ENCODE assay signal across 13 mouse cellular contexts in the genomic region with DNA sequence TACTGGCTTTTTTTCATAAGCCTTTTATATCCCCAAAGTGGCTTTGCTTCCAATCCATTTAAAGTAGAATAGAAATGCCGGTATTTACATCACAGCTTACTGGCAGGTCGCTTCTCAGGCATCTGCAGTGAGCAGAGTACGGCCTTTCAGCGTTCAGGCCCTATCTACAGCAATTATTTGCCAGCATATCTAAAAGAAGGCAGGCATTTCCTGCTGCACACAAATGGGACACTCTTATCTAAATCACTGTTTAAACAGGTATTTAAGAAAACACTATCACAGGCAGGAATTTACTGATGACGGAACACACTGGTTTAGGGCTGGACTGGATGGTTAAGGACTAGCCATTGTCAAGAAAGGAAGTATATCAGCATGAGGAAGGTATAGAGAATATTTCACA.
DNase-seq lines count a peak whose midpoint lies in the region; ATAC-seq and TF ChIP-seq lines count a peak whose summit lies in the region.
"Had no signal": no experiment of that assay in that cellular context is flagged by ENCODE, and none has a peak within 500 bp of the region (broad histone marks: within the 10 kb centered on the region; RNA-seq: fewer than 3 reads in every experiment).

No protein-coding gene starts in this region.

- H3K27ac ChIP-seq in heart, embryonic 15.5 days: peak overlapping the region; percentile 75
- peak overlapping the region; percentile 81 for H3K27ac ChIP-seq in lung, embryonic 15.5 days
- H3K27ac ChIP-seq in stomach, postnatal 0 days (replicated peaks): peak overlapping the region; percentile 56
- H3K27ac ChIP-seq: embryonic facial prominence, embryonic 10.5 days; liver, embryonic 13.5 days had no signal

- WGBS in lung, adult 2 months: 43% methylated on average over 5 of the region's 5 CpGs
- WGBS in heart, embryonic 15.5 days: 42% methylated on average over 5 of the region's 5 CpGs
- 30% methylated on average over 5 of the region's 5 CpGs for WGBS in lung, embryonic 15.5 days
- 52% methylated on average over 5 of the region's 5 CpGs for WGBS in stomach, postnatal 0 days

- H3K4me2 ChIP-seq in heart, embryonic 15.5 days: no peak overlapping the region
- peak overlapping the region; percentile 17; the same call in 1 of the 2 replicates for H3K4me2 ChIP-seq in lung, embryonic 15.5 days
- H3K4me2 ChIP-seq in stomach, postnatal 0 days (replicated peaks; ENCODE audit: low read depth): no peak overlapping the region
- H3K4me2 ChIP-seq: liver, embryonic 13.5 days had no signal

- TF ChIP-seq EP300 in stomach, postnatal 0 days (optimal IDR thresholded peaks at IDR 0.05): no peak

- no peak for TF ChIP-seq CTCF in lung, adult 2 months (IDR thresholded peaks at IDR 0.05; ENCODE audit: insufficient read depth, low read length)
- no peak for TF ChIP-seq CTCF in stomach, postnatal 0 days (IDR thresholded peaks at IDR 0.05; ENCODE audit: low read depth)

- ATAC-seq in heart, embryonic 15.5 days (replicated peaks; ENCODE audit: insufficient number of reproducible peaks, insufficient read depth, low FRiP score, low read depth): peak; percentile 44
- peak; percentile 64 for ATAC-seq in lung, embryonic 15.5 days (ENCODE audit: borderline replicate concordance, extremely low read depth, low FRiP score, low TSS enrichment)
- ATAC-seq in stomach, postnatal 0 days (ENCODE audit: low FRiP score, low TSS enrichment): peak; percentile 91
- ATAC-seq: midbrain, embryonic 16.5 days had no signal

- TF ChIP-seq POLR2A in lung, adult 2 months (IDR thresholded peaks at IDR 0.05; ENCODE audit: borderline replicate concordance, extremely low read depth, low read depth, low read length): no peak

- H3K36me3 ChIP-seq in heart, embryonic 15.5 days: no peaks in the 10 kb centered on the region
- H3K36me3 ChIP-seq in lung, embryonic 15.5 days: no peaks in the 10 kb centered on the region
- no peaks in the 10 kb centered on the region for H3K36me3 ChIP-seq in stomach, postnatal 0 days (ENCODE audit: control insufficient read depth, insufficient read depth, low read length)
- H3K36me3 ChIP-seq: embryonic facial prominence, embryonic 10.5 days; liver, embryonic 13.5 days had no signal

- H3K27me3 ChIP-seq in heart, embryonic 15.5 days: no peaks in the 10 kb centered on the region
- no peaks in the 10 kb centered on the region for H3K27me3 ChIP-seq in lung, embryonic 15.5 days
- H3K27me3 ChIP-seq in stomach, postnatal 0 days (ENCODE audit: control insufficient read depth, insufficient read depth, low read length): no peaks in the 10 kb centered on the region
- H3K27me3 ChIP-seq: liver, embryonic 13.5 days had no signal

- no peak overlapping the region for H3K4me3 ChIP-seq in lung, adult 2 months (replicated peaks; ENCODE audit: extremely low read depth, low read depth, low read length)
- H3K4me3 ChIP-seq in heart, embryonic 15.5 days: no peak overlapping the region
- no peak overlapping the region for H3K4me3 ChIP-seq in lung, embryonic 15.5 days
- H3K4me3 ChIP-seq in stomach, postnatal 0 days (ENCODE audit: low read depth, low read length): no peak overlapping the region
- H3K4me3 ChIP-seq: embryonic facial prominence, embryonic 10.5 days; liver, embryonic 13.5 days had no signal

- no peaks in the 10 kb centered on the region for H3K9me3 ChIP-seq in heart, embryonic 15.5 days (replicated peaks)
- H3K9me3 ChIP-seq in lung, embryonic 15.5 days: no peaks in the 10 kb centered on the region
- H3K9me3 ChIP-seq in stomach, postnatal 0 days (ENCODE audit: control insufficient read depth, low read length): no peaks in the 10 kb centered on the region
- H3K9me3 ChIP-seq: embryonic facial prominence, embryonic 10.5 days; liver, embryonic 13.5 days had no signal

- peaks cover 14% of the 10 kb centered on the region for H3K4me1 ChIP-seq in lung, adult 2 months (ENCODE audit: control insufficient read depth, insufficient read depth, low read length)
- H3K4me1 ChIP-seq in heart, embryonic 15.5 days (replicated peaks): peaks cover 19% of the 10 kb centered on the region
- H3K4me1 ChIP-seq in lung, embryonic 15.5 days: peaks cover 53% of the 10 kb centered on the region
- H3K4me1 ChIP-seq in stomach, postnatal 0 days (replicated peaks; ENCODE audit: control insufficient read depth, insufficient read depth): peaks cover 4% of the 10 kb centered on the region; the same call in 1 of the 2 replicates
- H3K4me1 ChIP-seq: liver, embryonic 13.5 days had no signal

- no peak overlapping the region for H3K9ac ChIP-seq in heart, embryonic 15.5 days
- no peak overlapping the region for H3K9ac ChIP-seq in lung, embryonic 15.5 days
- no peak overlapping the region for H3K9ac ChIP-seq in stomach, postnatal 0 days (ENCODE audit: low read length)
- H3K9ac ChIP-seq: liver, embryonic 13.5 days had no signal

- peak; percentile 17 for DNase-seq in lung, adult 2 months
- no peak for DNase-seq in lung, postnatal 14 days
- peak; percentile 43 for DNase-seq in stomach, postnatal 0 days (ENCODE audit: low spot score)
- DNase-seq in natural killer cell, adult 2 months (ENCODE audit: low spot score in 2 of 2): no peak
- no peak for DNase-seq in neural tube, embryonic 10.5 days (ENCODE audit: extremely low spot score, low spot score)
- DNase-seq: adrenal gland, postnatal 25 days; cerebellum, adult 2 months; liver, embryonic 13.5 days; thymus, postnatal 25 days had no signal

Comparison
In these comparisons a context has a peak if more than half of its experiments do, and no peak if none do; other contexts are left out.
1. DNase-seq: peak in lung, adult 2 months (single experiment) and stomach, postnatal 0 days (single experiment); none in lung, postnatal 14 days (single experiment), natural killer cell, adult 2 months (0 of 2) and neural tube, embryonic 10.5 days (single experiment).
2. Peak in every context shown above with its lines, with median percentiles within 50 percentile points of each other: ATAC-seq and H3K27ac ChIP-seq.